Mouse (Mus musculus) forebrain, embryonic 13.5 days (tissue): Measurements from ENCODE around the gene Olfr689. TPM values are rescaled to one million over a fixed set of nuclear protein-coding genes. Genes with fewer than 3 reads are reported as not detected.

Experiments used
- ATAC-seq: fragments of 200-750 bp; cut with Nextera tagmentation; 2 replicates; pipeline ENCODE4 v1.8.0; 2017
- H3K27ac ChIP-seq: fragments of 300-500 bp; sonication (generic); 2 replicates; pipeline ENCODE4 v1.5.1; 2015; ENCODE audit warnings: inconsistent platforms, mild to moderate bottlenecking, moderate library complexity
- H3K27me3 ChIP-seq: fragments of 300-500 bp; sonication (generic); 2 replicates; pipeline ENCODE4 v1.6.1; 2015; ENCODE audit warnings: mild to moderate bottlenecking, inconsistent platforms
- H3K36me3 ChIP-seq: fragments of 300-500 bp; sonication (generic); 2 replicates; pipeline ENCODE4 v1.6.1; 2015; ENCODE audit warnings: mild to moderate bottlenecking, inconsistent platforms; ENCODE audit not compliant: poor library complexity, severe bottlenecking
- H3K4me1 ChIP-seq: fragments of 300-500 bp; sonication (generic); 2 replicates; pipeline ENCODE4 v1.6.1; 2015; ENCODE audit warnings: inconsistent platforms
- H3K4me2 ChIP-seq: fragments of 300-500 bp; sonication (generic); 2 replicates; pipeline ENCODE4 v1.6.1; 2015; ENCODE audit warnings: inconsistent platforms, mild to moderate bottlenecking, moderate library complexity
- H3K4me3 ChIP-seq: fragments of 300-500 bp; sonication (generic); 2 replicates; pipeline ENCODE4 v1.5.1; 2015; ENCODE audit warnings: mild to moderate bottlenecking, inconsistent platforms
- H3K9ac ChIP-seq: fragments of 300-500 bp; sonication (generic); 2 replicates; pipeline ENCODE4 v1.6.1; 2015; ENCODE audit warnings: mild to moderate bottlenecking, inconsistent platforms
- H3K9me3 ChIP-seq: fragments of 300-500 bp; sonication (generic); replicated peaks from 2 replicates; pipeline ENCODE4 v1.6.1; 2016; ENCODE audit warnings: inconsistent platforms
- WGBS: fragments of 180-500 bp; shearing (Covaris S2); methylation state at CpG from one replicate; pipeline ENCODE4 v1.1.7; 2015; 5-methylcytosine and 5-hydroxymethylcytosine counted together
- polyA plus RNA-seq: library from polyadenylated mRNA; unstranded; fragments of >200 nt; fragmentation: Nextera tagmentation; extraction: Ambion mirVana; gene quantifications from 2 replicates; pipeline ENCODE4 v1.2.1, GENCODE M21; 2015

Olfr689 gene
- polyA plus RNA-seq, 1 experiment from 2014 or later: not detected

GRCm38 (mm10) chr7:105368521-105368920 lies 57.6 kb downstream of the Olfr689 start:
- Histone ChIP-seq H3K9me3 (no peaks in the 10 kb centered on the region), H3K36me3 (peaks cover 6% of the 10 kb centered on the region; the same call in 1 of the 2 replicates), H3K4me2 (no peak overlapping the region), H3K4me1 (no peaks in the 10 kb centered on the region), H3K9ac (no peak overlapping the region), H3K27ac (no peak overlapping the region), H3K4me3 (no peak overlapping the region), H3K27me3 (no peaks in the 10 kb centered on the region)
- ATAC-seq: no peak
- 90% methylated on average over 4 of the region's 4 CpGs for WGBS

Other genes starting within 250 kb of the Olfr689 start
- not detected in 2 replicates for gene Olfr678, start 246.7 kb upstream of the Olfr689 start, polyA plus RNA-seq
- not detected in 2 replicates for gene Olfr679, start 230.0 kb upstream of the Olfr689 start, polyA plus RNA-seq
- not detected in 2 replicates for gene Olfr680-ps1, start 218.3 kb upstream of the Olfr689 start, polyA plus RNA-seq
- not detected in 2 replicates for gene Olfr681, start 194.3 kb upstream of the Olfr689 start, polyA plus RNA-seq
- gene Olfr683, start 164.2 kb upstream of the Olfr689 start, polyA plus RNA-seq: not detected in 2 replicates
- gene Olfr684, start 147.5 kb upstream of the Olfr689 start, polyA plus RNA-seq: not detected in 2 replicates
- gene Olfr685, start 125.2 kb upstream of the Olfr689 start, polyA plus RNA-seq: not detected in 2 replicates
- not detected in 2 replicates for gene Olfr686, start 103.7 kb upstream of the Olfr689 start, polyA plus RNA-seq
- not detected in 2 replicates for gene Olfr688, start 23.1 kb upstream of the Olfr689 start, polyA plus RNA-seq
- gene Olfr690, start 22.9 kb downstream of the Olfr689 start, polyA plus RNA-seq: not detected in 2 replicates
- gene Olfr691, start 31.1 kb downstream of the Olfr689 start, polyA plus RNA-seq: not detected in 2 replicates
- not detected in 2 replicates for gene Olfr692, start 57.1 kb downstream of the Olfr689 start, polyA plus RNA-seq
- not detected in 2 replicates for gene Gm5901, start 63.9 kb downstream of the Olfr689 start, polyA plus RNA-seq
- 44.9 and 45.5 TPM in 2 replicates for gene Fam160a2, start 88.9 kb downstream of the Olfr689 start, polyA plus RNA-seq
- gene Cnga4, start 93.4 kb downstream of the Olfr689 start, polyA plus RNA-seq: not detected in 2 replicates
- 0.21 and 0.57 TPM in 2 replicates for gene Cckbr, start 114.6 kb downstream of the Olfr689 start, polyA plus RNA-seq
- 18.2 and 19.7 TPM in 2 replicates for gene Cavin3, start 171.1 kb downstream of the Olfr689 start, polyA plus RNA-seq
- 48.5 and 53.9 TPM in 2 replicates for gene Smpd1, start 243.2 kb downstream of the Olfr689 start, polyA plus RNA-seq